Mouse (Mus musculus) kidney, adult 11 months (tissue): ENCODE results near the gene Atp5j2.

Experiments
- DNase-seq: peaks from one replicate; pipeline ENCODE4 v3.0.0; 2022

The Atp5j2 gene

DNA sequence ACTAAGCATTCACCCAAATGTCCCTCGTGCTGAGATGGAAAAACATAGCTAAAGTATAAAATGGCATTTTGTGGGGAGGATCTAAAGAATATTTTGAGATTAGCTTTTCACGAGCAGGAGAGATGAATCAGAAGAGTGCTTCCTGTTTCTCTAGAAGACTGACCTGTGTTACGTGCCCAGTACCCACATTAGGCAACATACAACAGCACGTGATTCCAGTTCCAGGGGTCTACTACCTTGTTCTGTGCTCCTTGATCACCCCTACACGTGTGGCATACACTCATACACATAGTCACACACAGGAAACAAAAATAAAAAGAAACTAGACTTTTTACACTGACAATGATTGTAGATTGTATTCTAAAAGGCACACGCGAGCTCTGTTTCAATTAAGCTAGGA is 8.5 kb upstream of the Atp5j2 start:
- DNase-seq: no peak

DNA sequence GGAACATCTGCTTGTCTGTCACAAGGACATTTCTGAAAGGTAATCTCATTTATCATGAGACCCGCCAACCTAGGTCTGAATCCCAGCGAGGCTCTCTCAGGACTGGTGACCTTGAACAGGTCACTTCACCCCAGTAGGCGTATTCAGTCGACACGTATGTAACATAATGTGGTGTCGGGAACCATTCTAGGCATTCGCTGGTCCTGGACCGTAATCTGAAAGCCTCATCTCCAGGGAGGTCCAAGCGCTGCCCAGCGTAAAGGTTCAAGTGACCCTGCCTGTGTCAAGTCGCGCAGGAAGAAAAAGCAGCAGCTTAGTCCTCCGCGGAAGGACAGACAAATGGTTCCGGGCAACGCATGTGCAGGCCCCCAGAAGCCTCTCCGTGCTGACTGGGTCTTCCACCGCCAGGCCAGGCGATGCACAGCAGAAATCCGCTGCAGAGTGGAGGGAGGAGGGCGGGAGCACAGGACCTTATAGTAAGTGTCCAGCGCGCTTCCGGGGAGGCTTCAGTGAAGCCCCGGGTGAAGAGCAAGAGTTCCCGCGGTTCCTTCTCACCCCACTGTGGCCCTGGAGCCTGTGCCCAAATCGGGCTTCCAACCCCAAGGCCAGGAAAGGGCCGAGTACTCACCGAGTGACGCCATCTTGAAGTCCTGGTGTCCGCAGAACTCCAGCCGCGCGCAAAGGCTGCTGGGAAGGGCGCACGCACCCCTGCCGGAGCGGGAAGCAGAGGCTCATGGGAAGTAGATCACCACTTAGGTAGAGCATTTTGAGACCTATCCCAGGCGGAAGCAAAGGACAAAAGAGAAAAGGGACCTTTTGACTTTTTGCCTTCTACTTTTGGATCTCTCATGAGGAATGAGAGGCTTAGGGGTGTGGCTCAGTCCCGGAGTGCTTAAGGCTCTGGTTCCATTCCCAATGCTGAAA is 725 bp downstream of the Atp5j2 start:
- peak; percentile 92 for DNase-seq

DNA sequence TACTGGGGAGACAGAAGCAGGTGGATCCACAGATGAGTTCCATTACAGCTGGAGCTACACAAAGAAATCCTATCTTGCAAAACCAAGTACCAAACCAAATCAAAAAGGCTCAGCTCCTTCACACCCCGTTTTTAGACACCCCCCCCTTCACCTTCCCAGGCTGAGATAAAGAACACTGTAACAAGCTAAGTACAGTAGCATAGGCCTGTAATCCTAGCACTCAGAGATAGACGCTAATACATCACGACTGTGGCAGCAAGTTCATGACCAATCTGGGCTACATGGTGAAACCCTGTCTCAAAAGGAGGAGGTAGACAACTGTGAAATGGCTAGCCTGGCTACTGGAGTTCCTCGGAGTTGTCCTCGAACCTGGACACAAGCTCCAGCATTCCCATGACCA is 1.5 kb downstream of the Atp5j2 start:
- no peak for DNase-seq

DNA sequence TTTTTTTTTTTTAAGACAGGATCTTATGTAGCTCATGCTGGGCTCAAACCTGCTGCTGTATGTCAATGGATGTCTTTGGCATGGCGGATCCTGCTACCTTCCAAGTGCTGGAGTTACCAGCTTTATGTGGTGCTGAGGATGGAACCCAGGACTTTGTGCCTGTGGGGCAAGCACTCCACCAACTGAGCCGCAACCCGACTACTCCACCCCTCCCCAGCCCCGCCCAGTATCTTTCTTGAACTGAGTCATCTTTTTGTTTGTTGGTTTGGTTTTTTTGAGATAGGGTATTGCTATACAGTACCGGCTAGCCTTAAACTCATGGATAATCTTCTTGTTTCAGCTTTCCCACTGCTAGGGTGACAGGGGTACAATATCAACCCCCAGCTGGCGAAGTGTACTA is 2.4 kb downstream of the Atp5j2 start:
- DNase-seq: no peak

DNA sequence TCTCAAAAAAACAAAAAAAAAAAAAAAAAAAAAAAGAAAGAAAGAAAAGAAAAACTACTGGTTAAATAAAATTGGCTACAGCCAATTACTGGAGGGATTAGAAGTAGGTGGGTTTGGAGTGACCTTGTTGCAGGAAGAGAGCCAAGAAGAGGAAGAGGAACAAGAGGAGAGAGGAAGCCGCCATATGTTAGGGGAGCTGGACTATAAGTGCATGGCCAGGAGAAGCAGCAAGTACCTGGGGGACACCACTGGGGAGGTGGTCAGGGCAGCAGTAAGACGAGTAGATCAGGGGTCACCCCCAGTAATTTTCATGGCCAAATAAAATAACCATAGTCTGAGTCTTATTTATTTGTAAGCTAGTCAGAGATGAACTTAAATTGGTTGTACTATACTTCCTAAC is 6.6 kb downstream of the Atp5j2 start:
- DNase-seq: no peak

DNA sequence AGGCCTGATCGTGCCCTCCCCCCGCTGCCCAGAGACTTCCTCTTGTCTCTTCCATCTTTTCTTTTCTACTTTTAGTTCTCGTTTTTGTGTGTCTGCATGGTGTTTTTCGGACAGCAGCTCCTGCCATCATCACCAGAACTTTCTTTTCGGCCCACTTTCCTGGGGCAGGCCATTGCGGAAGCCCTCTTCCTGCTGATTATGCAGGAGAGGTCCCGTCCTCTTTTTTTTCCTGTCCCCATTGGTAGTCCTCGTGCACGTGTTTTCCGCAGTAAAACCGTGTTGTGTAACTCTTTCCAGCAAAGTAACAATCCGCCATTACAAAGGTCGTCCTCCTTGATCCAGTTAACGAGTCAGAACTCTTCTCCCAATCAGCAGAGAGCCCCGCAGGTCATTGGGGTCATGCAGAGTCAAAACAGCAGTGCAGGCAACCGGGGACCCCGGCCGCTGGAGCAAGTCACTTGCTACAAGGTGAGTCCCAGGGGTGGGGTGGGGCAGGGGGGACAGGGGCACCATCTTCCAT is 13.3 kb downstream of the Atp5j2 start:
- DNase-seq: no peak

DNA sequence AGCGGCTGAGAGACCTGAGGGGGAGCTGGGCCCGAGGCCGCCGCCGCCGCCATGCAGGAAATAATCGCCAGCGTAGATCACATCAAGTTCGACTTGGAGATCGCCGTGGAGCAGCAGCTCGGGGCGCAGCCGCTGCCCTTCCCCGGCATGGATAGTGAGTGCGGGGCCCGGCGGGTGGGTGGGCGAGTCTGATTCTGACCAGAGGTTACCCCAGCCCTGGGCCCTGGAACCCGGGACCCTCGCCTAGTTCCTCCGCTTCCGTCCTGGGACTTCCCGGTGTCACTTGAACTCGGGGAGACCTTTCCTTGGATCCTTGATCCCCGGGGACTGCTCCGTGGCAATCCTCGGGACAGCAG is 24.6 kb downstream of the Atp5j2 start:
- no peak for DNase-seq

DNA sequence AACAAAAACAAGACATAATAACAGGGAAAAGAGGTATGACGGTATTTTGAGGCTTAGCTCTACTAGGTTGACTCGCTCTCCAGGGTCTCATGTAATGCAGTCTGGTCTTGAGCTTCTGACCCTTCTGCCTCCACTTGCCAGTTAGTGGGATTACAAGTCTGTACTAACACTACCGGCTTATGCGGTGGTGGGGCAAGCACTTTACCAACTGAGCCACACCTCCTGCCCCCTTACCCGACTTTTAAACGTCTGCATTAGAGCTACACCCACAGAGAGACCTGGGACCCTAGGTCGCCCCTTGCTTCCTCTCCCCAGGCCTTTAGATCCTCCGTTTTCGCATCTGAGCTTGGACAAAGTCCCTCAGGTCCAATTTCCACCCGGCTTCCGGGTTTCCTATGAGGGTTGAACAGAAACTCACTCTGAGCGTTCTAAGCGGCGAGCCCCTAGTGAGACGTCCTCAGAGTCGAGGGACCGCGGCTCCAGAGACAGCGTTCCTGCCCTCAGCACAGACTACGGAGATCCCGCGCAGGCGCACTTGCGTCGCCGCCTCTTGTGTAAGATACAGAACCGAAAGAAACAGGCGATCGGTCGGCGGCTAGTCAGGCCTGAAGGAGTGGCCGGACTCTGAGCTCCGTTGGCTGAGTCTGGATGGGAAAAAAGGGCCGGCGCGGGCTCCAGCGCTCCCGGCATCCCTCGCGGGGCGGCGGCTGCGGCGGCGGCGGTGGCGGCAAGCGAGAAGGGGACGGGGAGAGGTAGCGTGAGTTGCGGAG is 25.1 kb downstream of the Atp5j2 start, which contains the start of the genes Ptcd1 and Cpsf4:
Gene Ptcd1, minus strand, starts transcription at position 573 of the 770 bp plus-strand sequence.
Gene Cpsf4, plus strand, starts transcription at position 678 of the 770 bp plus-strand sequence.
- peak; percentile 99 for DNase-seq

DNA sequence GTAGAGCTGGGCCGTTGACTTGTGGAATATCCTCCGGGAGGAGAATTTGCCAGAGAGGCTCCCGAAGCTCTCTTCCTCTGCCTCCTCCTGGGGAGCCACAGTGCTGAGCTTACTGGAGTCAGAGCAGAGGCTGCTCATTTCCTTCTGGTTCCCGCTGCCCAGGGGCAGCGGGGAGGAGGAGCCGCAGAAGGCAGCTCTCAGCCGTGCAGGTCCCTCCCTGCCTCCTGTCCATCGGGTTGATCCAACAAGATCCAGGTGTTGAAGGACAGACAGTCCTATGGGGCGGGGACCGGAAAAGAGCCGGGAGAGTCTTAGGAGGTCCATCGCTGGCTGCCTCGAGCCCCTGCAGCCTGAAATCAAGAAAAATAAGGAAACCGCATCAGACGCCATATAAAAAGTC is 26.7 kb downstream of the Atp5j2 start:
- DNase-seq: peak; percentile 16

DNA sequence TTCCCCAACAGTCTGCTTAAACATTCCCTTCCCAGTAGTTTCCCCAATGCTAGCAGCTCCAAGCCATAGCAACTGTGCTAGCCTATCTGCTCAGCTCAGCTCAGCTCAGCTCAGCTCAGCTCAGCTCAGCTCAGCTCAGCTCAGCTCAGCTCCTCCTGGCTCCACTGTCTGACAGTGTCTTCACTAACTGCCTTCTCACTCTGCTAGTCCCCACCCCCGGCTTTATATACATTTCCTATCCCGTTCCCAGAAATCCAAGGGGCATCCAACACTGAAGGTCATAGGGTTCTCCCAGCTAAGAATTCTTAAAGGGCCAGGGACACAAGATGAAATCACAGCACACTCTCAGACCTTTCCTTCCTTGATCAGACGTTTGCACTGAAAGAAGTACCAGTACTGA is 27.2 kb downstream of the Atp5j2 start:
- peak; percentile 16 for DNase-seq

DNA sequence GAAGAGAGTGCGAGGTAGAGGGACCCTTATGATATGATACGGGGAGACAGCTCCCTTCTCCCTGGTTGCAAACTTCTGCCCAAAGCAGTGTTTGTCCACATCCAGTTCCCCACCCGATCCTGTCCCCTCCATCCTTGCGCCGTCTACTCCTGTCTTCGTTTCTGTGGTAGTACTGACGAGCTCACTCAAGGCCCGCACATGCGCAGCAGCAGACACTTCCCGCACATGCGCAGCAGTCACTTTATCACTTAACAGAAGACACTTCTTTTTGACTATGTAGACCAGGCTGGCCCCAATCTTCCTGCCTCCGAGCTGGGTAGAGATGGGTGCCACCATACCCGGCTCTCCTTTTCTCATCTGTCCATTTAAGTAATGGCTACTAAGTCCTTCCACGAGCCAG is 30.5 kb downstream of the Atp5j2 start:
- DNase-seq: no peak

DNA sequence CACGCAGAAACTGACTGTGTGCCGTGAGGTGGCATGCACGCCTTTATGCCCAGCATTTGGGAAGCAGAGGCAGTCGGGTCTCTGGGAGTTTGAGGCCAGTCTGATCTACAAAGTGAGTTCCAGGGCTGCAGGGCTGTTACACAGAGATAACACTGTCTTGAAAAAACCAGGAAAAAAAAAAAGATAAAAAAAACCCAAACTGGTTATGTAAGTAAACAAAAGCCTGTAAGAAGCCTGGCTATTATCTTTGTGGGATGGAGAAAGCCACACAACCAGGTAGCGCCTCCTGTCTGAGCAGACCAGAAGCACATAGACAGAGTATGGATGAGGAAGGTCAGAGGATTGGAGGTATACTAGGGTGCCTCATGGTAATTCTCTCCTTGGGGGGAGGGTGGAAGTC is 39.2 kb downstream of the Atp5j2 start:
- DNase-seq: no peak

DNA sequence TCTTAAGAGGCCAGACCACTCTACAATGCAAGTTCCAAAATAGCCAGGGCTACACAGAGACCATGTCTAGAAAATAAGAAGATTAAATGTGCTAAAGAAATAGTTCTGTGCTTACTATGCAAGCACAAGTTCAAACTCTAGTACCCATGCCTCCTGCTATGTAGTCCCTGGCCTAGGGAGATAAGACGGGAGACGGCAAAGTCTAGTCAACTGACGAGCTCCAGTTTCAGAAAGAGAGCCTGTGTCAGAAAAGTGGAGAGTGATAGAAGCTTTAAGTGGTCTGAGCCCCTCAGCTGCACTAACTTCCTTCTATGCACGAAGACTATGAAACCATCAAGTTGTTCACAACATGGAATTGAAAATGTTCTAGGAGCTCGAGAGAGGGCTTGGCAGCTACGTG is 42.6 kb downstream of the Atp5j2 start:
- no peak for DNase-seq

DNA sequence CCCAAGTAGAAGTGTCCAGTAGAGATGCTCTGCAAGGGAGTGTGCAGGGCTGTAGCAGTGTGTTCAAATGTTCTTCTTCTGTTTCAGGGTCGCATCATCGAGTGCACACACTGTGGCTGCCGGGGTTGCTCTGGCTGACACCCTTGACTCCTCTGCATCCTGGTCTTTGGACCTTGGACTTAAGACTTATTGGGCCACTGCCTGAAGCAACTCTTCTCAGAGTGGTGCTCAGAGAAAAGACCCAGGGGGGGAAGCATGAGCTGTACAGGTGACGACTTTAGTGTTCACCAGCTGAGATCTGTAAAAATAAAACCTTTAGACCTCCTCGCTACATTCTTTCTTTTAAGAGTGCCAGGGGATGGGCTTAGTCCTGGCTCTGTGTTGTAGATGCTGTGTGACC is 44.1 kb downstream of the Atp5j2 start:
- peak; percentile 73 for DNase-seq

DNA sequence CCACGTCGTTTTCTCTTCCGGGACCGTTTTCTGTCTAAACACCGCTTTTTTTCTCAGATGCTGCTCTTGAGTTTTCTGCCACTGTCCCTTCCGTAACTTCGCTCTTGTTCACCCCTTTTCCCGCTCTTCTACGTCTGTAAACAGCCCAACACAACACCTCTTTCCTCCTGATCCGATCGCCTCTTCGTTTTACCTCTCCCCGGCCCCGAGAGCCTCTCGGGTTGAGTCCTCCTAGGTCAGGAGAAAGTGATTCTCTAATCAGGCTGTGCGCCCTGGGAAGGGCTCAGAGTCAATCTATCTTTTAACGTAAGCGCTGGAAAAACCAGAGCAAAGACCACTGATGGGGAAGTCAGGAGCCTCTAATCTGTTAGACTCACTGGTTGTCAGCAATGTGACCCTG is 51.3 kb downstream of the Atp5j2 start:
- no peak for DNase-seq

DNA sequence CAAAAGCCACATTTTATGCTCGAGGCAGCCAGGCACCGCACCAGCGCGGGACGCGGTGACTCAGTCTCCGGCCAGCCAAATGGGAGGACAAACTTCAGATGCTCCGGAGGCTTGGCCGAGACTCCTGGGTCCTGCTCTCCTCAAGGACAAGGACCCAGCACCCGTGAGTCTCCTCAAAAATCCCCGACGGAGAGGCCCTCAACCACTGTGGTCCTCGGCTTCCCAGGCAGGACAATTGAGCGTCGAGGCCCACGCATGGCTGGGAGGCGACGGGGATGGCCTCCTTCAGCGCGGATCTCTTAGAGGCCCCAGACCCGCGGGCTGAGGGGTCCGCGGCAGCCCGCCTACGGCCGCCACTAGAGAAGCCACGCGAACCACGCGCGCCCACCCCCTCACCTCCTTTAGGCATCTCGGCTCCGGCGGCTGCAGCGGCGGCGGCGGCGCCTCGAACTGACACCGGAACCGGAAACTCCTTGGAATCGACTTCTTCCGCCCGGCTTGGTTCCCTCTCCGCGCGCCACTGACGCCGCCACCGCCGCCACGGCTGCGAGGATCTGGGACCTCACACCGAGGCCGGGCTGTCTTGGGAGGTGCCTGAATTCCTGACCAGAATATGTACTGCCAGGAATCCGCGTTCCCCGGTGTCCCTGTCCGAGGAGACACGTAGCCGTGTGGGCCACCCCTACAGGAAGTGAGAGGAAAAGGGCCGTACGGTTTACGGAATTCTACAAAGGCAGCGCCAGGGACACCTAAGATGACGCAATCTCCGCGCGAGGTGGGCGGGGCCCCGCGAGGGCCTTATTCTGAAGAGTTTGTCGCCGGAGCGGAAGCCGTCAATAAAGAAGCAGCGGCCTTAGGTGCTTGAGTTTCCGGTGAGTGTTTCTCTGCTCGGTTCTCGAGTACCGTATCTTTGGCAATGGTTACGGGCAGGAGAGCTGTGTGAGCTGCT is 52.0 kb downstream of the Atp5j2 start, which contains the start of the genes Pdap1 and Bud31:
Gene Pdap1, minus strand, starts transcription at position 668 of the 949 bp plus-strand sequence.
Gene Bud31, plus strand, starts transcription at position 792 of the 949 bp plus-strand sequence.
- DNase-seq: peak; percentile 93

DNA sequence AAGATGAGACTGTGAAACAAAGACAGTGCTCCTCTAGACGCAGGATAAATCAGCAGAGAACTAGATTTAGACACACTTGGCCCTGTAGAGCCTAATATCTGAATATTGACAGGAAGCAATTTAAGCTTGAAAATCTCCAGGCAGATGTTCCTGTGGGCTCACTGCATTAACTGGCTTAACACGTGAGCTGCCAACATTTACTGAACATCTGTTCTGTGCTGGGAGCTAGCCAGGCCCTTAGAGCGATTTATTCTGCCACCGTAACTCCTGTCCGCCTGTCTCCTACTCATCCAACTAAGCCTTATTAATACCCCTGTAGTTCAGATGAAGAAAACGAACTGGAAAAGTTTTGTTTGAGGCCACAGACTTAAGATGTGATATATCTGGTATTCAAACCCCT is 53.0 kb downstream of the Atp5j2 start:
- DNase-seq: no peak
